Mouse (Mus musculus) liver, embryonic 15.5 days (tissue): ENCODE results near the gene Anln. TPM values are rescaled to one million over a fixed set of nuclear protein-coding genes. Genes with fewer than 3 reads are reported as not detected.
A peak's percentile ranks its signal among the peaks of the same experiment; 100 is the strongest.

Experiments used
- ATAC-seq: fragments of 200-750 bp; cut with Nextera tagmentation; 2 replicates; pipeline ENCODE4 v1.8.0; 2017; ENCODE audit warnings: moderate number of reproducible peaks, mild to moderate bottlenecking, moderate library complexity; ENCODE audit not compliant: insufficient read depth
- H3K27ac ChIP-seq: fragments of 300-500 bp; sonication (generic); replicated peaks from 2 replicates; pipeline ENCODE4 v1.5.1; 2015; ENCODE audit warnings: mild to moderate bottlenecking, inconsistent platforms
- H3K27me3 ChIP-seq: fragments of 300-500 bp; sonication (generic); 2 replicates; pipeline ENCODE4 v1.6.1; 2015; ENCODE audit warnings: mild to moderate bottlenecking, inconsistent platforms
- H3K36me3 ChIP-seq: fragments of 300-500 bp; sonication (generic); replicated peaks from 2 replicates; pipeline ENCODE4 v1.6.1; 2015; ENCODE audit warnings: moderate library complexity, mild to moderate bottlenecking, inconsistent platforms
- H3K4me1 ChIP-seq: fragments of 300-500 bp; sonication (generic); replicated peaks from 2 replicates; pipeline ENCODE4 v1.6.1; 2015; ENCODE audit warnings: inconsistent platforms
- H3K4me2 ChIP-seq: fragments of 300-500 bp; sonication (generic); 2 replicates; pipeline ENCODE4 v1.6.1; 2015; ENCODE audit warnings: moderate library complexity, mild to moderate bottlenecking, inconsistent platforms
- H3K4me3 ChIP-seq: fragments of 300-500 bp; sonication (generic); replicated peaks from 2 replicates; pipeline ENCODE4 v1.5.1; 2015; ENCODE audit warnings: mild to moderate bottlenecking, inconsistent platforms
- H3K9ac ChIP-seq: fragments of 300-500 bp; sonication (generic); 2 replicates; pipeline ENCODE4 v1.6.1; 2015; ENCODE audit warnings: moderate library complexity, mild to moderate bottlenecking, inconsistent platforms
- H3K9me3 ChIP-seq: fragments of 300-500 bp; sonication (generic); replicated peaks from 2 replicates; pipeline ENCODE4 v1.6.1; 2016; ENCODE audit warnings: inconsistent platforms
- WGBS: fragments of 180-500 bp; shearing (Covaris S2); methylation state at CpG from one replicate; pipeline ENCODE4 v1.1.7; 2015; ENCODE audit warnings: mixed read lengths; ENCODE audit not compliant: insufficient replicate concordance; 5-methylcytosine and 5-hydroxymethylcytosine counted together
- polyA plus RNA-seq: library from polyadenylated mRNA; unstranded; fragments of >200 nt; fragmentation: Nextera tagmentation; extraction: Ambion mirVana; gene quantifications from 2 replicates; pipeline ENCODE4 v1.2.1, GENCODE M21; 2015

Anln gene
- polyA plus RNA-seq, 1 experiment from 2014 or later = 25.8 TPM

DNA sequence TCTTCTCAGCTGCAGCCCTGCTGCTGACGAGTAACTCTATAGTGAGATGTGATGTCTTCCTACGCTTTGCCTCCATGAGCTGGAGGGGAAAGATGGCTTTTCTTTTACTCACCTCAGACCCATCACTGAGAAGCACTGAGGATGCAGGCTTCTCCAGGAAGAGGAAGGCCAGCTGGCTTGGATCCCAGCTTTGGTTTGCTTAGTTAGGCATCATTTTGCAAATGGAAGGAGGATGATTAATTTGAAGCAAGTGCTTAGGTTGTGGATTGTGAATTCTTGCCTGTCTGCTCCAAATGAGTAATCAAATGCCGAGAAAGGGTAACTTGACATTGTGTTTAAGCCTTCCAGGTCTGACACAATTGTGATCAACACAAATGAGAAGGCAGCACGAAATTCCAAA, 10.0 kb upstream of the Anln start:
- Histone ChIP-seq H3K4me2 (no peak overlapping the region), H3K9me3 (no peaks in the 10 kb centered on the region), H3K36me3 (no peaks in the 10 kb centered on the region), H3K9ac (no peak overlapping the region), H3K4me3 (no peak overlapping the region), H3K27me3 (no peaks in the 10 kb centered on the region), H3K27ac (no peak overlapping the region), H3K4me1 (no peaks in the 10 kb centered on the region)
- 64% methylated on average over 4 of the region's 4 CpGs for WGBS
- ATAC-seq = no peak

DNA sequence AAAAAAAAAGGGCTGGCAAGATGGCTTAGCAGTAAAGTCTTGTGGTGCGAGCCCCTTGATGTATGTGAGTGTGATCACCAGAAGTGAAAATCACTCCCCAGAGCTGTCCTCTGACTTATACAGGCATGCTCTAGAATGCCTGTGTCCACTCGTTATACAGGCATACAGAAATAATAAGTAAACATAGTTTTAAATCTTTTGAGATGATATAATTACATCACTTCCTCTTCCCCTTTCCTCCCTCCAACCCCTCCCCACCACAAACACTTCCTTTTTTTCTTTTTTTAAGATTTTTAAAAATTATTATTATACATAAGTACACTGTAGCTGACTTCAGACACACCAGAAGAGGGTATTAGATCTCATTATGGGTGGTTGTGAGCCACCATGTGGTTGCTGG, 5.7 kb upstream of the Anln start:
- ATAC-seq = no peak
- no peak overlapping the region for H3K27ac ChIP-seq
- H3K4me1 ChIP-seq = peaks cover 11% of the 10 kb centered on the region
- no peak overlapping the region for H3K4me3 ChIP-seq
- no peaks in the 10 kb centered on the region for H3K9me3 ChIP-seq
- H3K36me3 ChIP-seq = no peaks in the 10 kb centered on the region
- H3K9ac ChIP-seq = no peak overlapping the region
- no peak overlapping the region for H3K4me2 ChIP-seq
- 55% methylated on average over 2 of the region's 2 CpGs for WGBS
- no peaks in the 10 kb centered on the region for H3K27me3 ChIP-seq

DNA sequence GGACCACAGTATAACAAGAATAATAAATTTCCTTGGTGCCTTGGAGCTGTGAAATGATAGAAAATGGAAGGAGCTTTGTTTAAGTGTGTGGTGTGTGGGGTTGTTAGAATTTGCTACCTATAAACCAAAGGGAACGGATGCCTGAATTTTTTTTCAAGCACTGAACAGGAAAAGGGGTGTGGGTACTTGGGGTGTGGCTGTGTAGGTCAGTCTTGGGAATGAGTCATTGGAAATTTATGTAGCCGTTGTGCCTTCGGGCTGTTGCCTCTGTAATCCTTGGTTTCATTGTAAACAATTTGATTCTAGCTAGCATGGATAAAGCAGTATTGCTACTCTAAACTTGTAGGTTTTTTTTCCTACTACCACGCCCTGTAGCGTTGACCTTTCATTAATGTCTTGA, 1.4 kb upstream of the Anln start:
- Histone ChIP-seq H3K4me1 (peaks cover 34% of the 10 kb centered on the region), H3K9ac (no peak overlapping the region), H3K4me3 (no peak overlapping the region), H3K4me2 (peak overlapping the region; percentile 97; the same call in 1 of the 2 replicates), H3K27me3 (no peaks in the 10 kb centered on the region), H3K9me3 (no peaks in the 10 kb centered on the region), H3K27ac (no peak overlapping the region; the same call in 1 of the 2 replicates), H3K36me3 (peaks cover 6% of the 10 kb centered on the region)
- WGBS = 62% methylated on average over 5 of the region's 5 CpGs
- no peak for ATAC-seq

DNA sequence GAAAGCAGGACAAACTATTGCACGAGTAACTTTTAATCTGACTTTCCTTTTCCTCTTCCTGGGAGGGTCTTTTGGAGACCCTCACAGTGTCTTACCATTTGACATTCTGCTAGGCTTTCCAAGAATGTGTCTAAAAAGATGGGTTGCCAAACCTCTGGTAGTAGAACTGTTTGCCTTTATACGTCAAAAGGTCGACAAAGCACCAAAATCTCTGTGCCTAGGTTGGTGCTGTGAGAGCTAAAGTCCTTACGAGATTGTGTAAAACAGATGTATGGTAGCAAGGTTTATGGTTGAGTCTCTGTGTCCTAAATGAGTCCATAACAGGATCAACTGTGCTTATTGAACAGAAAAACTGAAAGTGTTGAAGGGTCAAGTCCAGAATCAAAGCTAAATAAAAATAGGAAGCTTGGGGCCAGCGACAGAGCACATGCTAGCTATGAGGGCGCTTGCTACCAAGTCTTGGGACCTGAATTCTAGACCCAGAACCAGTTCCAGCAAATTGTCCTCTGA, 803 bp upstream of the Anln start:
- ATAC-seq = no peak
- Histone ChIP-seq H3K9ac (peak overlapping the region; percentile 98), H3K9me3 (no peaks in the 10 kb centered on the region), H3K27ac (peak overlapping the region; percentile 96), H3K36me3 (peaks cover 10% of the 10 kb centered on the region), H3K4me3 (peak overlapping the region; percentile 91), H3K4me2 (peak overlapping the region; percentile 97), H3K4me1 (peaks cover 40% of the 10 kb centered on the region), H3K27me3 (no peaks in the 10 kb centered on the region)
- WGBS = 37% methylated on average over 6 of the region's 6 CpGs

DNA sequence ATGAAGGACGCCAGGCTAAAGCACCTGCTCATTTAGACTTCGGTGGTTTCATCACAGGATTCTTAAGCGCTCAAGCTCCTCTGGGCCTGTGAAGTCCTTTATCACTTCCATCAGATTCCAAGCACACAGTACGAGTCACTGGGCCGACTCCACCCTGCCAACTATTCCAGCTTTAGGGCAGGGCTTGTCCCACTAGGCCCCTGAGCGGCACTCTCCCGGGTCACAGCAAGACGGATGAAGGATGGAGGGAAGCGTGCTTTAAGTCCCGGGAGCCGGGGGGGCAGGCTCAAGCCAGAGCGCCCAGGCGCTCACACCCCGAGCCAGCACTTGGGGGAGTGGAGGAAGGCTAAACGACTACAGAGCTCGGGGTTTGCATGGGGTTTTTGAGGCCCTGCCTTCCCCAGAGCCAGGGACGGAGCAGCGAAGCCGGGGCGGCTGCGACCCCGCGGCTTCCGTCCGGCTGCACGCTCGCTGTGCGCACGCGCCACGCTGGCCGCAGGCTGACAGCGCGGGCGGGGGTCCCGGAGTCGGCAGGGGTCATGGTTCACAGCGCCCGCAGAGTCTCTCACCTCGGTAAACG, 497 bp downstream of the Anln start:
- under 1% methylated on average over 41 of the region's 41 CpGs for WGBS
- Histone ChIP-seq H3K27me3 (no peaks in the 10 kb centered on the region), H3K9ac (peak overlapping the region; percentile 98), H3K4me3 (peak overlapping the region; percentile 91), H3K27ac (peak overlapping the region; percentile 96), H3K36me3 (peaks cover 19% of the 10 kb centered on the region), H3K4me2 (peak overlapping the region; percentile 97), H3K9me3 (no peaks in the 10 kb centered on the region), H3K4me1 (peaks cover 45% of the 10 kb centered on the region)
- peak; percentile 78 for ATAC-seq

DNA sequence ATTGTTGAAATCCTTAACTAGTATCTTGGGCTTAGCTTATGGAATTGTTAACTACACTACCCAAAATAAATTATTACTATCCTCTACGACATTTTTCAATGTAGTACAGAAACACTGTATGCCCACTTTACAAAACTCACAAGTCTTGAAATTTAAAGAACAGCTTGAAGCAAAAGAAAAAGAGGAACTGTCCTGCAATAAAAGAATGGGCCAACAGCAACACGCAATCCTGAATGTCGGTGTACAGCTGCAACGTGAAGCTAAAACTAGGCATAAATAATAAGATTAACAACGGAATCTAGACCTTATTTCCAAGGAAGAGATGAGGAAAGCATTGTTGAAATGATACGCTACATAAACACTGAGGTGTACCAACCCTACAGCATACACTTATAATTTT, 1.1 kb downstream of the Anln start:
- Histone ChIP-seq H3K36me3 (peaks cover 25% of the 10 kb centered on the region), H3K9ac (peak overlapping the region; percentile 98), H3K27me3 (no peaks in the 10 kb centered on the region), H3K4me3 (peak overlapping the region; percentile 91), H3K4me2 (peak overlapping the region; percentile 97), H3K27ac (peak overlapping the region; percentile 96), H3K9me3 (no peaks in the 10 kb centered on the region), H3K4me1 (peaks cover 45% of the 10 kb centered on the region)
- WGBS = 7% methylated on average over 6 of the region's 6 CpGs
- ATAC-seq = no peak

DNA sequence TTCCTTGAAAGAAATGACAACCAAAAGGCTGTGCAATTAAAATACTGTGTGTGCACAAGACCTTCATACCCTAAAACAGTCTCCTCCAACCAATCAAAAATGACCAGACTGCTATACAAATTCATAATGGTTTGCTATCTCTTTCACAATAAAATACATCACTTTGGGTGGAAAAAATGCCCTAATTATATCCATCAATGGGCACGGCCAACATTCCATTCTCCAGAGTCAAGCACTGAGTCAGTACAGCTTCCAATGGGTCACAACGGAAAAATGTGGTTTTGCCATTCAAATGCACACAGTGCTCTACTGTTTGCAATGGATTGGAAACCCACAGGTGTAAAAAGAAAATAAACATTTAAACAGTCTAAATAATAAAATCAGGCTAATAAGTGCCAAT, 3.1 kb downstream of the Anln start:
- no peak for ATAC-seq
- H3K27me3 ChIP-seq = no peaks in the 10 kb centered on the region
- no peak overlapping the region for H3K27ac ChIP-seq
- peaks cover 45% of the 10 kb centered on the region for H3K36me3 ChIP-seq
- 64% methylated on average over 2 of the region's 2 CpGs for WGBS
- peaks cover 45% of the 10 kb centered on the region for H3K4me1 ChIP-seq
- H3K4me3 ChIP-seq = peak overlapping the region; percentile 41; the same call in 1 of the 2 replicates
- H3K9me3 ChIP-seq = no peaks in the 10 kb centered on the region
- peak overlapping the region; percentile 54 for H3K4me2 ChIP-seq
- no peak overlapping the region for H3K9ac ChIP-seq

DNA sequence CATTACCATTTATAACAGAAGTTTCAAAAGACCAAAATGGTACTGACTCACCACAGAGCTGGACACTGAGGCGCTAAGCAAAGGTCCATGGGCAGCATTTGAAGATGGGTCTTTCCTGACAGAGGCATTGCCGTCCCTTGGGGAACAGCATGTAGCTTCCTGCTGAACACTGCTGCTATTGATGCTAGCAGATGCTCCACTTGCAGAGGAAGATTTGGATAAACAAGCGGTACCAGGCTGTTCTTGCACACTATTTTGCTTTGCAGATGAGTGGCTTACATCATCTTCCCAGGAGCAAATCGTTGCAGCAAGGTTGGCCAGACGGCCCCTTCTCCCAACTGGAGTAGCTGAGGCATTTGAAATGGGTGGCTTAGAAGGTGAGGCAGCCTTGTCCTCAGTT, 12.9 kb downstream of the Anln start:
- Histone ChIP-seq H3K27me3 (no peaks in the 10 kb centered on the region), H3K27ac (no peak overlapping the region), H3K9me3 (no peaks in the 10 kb centered on the region), H3K4me1 (no peaks in the 10 kb centered on the region), H3K36me3 (peaks cover 93% of the 10 kb centered on the region), H3K4me2 (no peak overlapping the region), H3K4me3 (no peak overlapping the region), H3K9ac (no peak overlapping the region)
- WGBS = 89% methylated on average over 5 of the region's 5 CpGs
- no peak for ATAC-seq

DNA sequence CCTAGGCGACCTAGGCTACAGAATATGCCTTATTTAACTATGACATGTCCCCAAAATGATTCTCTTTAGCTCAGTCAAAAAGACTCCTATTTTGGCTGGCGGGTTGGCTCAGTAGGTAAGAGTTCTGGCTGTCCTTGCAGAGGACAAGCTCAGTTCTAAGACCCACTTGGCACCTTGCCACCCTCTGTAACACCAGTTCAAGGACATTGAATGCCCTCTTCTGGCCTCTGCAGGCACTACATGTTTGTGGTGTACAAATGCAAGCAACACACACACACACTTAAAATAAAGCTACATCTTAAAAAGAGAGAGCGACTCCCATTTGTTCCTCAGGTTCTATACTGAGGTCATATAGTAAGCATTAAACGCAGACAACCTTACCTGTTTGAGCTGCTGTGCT, 16.2 kb downstream of the Anln start:
- no peak overlapping the region for H3K4me3 ChIP-seq
- H3K4me1 ChIP-seq = no peaks in the 10 kb centered on the region
- 91% methylated on average over 4 of the region's 4 CpGs for WGBS

DNA sequence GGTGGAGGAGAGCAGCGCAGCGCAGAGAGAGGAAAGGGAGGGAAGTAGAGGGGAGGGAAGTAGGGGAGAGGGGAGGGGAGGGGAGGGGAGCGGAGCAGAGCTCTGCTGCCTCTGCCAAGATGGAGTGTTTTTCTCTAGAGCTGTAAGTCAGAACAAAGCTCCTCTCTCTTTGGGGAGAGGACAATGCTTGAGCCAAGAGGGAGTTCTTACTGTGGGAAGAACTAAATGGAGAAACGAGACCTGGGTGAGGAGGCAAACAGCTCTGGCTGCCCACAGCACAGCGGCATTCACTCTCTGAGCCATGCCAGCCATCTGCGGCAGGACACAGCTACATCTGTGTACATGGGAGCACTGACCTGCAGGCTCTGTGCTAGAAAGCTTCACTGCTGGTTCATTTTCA, 21.0 kb downstream of the Anln start:
- 0 out of 2 replicates have a peak overlapping the region, but pooled peaks have one; percentile 16 for H3K27ac ChIP-seq
- H3K27me3 ChIP-seq = no peaks in the 10 kb centered on the region
- peaks cover 96% of the 10 kb centered on the region for H3K36me3 ChIP-seq
- H3K4me2 ChIP-seq = no peak overlapping the region
- 91% methylated on average over 6 of the region's 6 CpGs for WGBS
- H3K9ac ChIP-seq = no peak overlapping the region
- no peaks in the 10 kb centered on the region for H3K4me1 ChIP-seq
- no peaks in the 10 kb centered on the region for H3K9me3 ChIP-seq
- ATAC-seq = no peak
- H3K4me3 ChIP-seq = no peak overlapping the region

More for the DNA sequence above, 16.2 kb downstream of the Anln start:
- Histone ChIP-seq H3K27me3 (no peaks in the 10 kb centered on the region), H3K36me3 (peaks cover 90% of the 10 kb centered on the region), H3K4me2 (no peak overlapping the region), H3K27ac (no peak overlapping the region), H3K9ac (no peak overlapping the region), H3K9me3 (no peaks in the 10 kb centered on the region)
- no peak for ATAC-seq

DNA sequence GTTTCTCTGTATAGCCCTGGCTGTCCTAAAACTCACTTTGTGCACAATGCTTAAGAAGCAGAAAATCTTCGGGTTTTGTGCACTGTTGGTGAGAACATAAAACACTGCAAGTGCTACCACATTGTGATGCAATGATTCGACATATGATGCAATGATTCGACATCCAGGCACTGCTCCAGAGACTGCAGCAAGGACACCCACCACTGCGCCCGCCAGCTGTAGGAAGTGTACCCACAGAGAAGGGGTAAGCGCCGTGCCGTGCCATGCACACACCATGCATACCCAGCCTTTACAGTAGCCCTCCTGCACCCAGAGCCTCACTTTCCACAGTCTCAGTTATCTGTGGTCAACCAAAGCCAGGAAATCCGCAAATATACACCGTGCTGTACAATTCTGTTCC, 22.4 kb downstream of the Anln start:
- H3K4me3 ChIP-seq = no peak overlapping the region

DNA sequence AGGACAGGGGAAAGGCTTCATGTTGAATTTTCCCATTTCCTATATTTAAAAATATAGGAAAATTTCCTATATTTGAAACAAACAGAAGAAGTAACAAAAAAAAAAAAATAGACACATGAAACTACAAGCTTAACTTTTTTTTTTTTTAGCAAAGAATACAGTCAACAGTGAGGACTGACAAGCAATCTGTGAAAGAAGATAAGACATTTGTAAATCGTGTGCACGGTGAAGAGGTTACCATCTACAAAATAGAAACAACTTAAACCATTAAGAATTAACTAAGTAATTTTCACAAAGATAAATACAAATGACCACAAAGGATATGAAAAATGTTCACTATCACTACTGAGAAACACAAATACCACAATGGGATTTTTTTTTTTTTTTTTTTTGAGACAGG, 22.8 kb downstream of the Anln start:
- no peak for ATAC-seq
- Histone ChIP-seq H3K9me3 (no peaks in the 10 kb centered on the region), H3K4me1 (no peaks in the 10 kb centered on the region), H3K4me3 (no peak overlapping the region), H3K4me2 (no peak overlapping the region), H3K27ac (no peak overlapping the region), H3K36me3 (peaks cover 96% of the 10 kb centered on the region), H3K9ac (no peak overlapping the region), H3K27me3 (no peaks in the 10 kb centered on the region)
- 34% methylated on average over 2 of the region's 2 CpGs for WGBS

More for the DNA sequence above, 22.4 kb downstream of the Anln start:
- no peaks in the 10 kb centered on the region for H3K4me1 ChIP-seq
- WGBS = 75% methylated on average over 10 of the region's 10 CpGs
- H3K9me3 ChIP-seq = no peaks in the 10 kb centered on the region
- no peak for ATAC-seq
- no peak overlapping the region for H3K4me2 ChIP-seq
- H3K27me3 ChIP-seq = no peaks in the 10 kb centered on the region
- H3K9ac ChIP-seq = no peak overlapping the region
- peaks cover 96% of the 10 kb centered on the region for H3K36me3 ChIP-seq
- H3K27ac ChIP-seq = no peak overlapping the region
